Mouse (Mus musculus) hindbrain, embryonic 15.5 days (tissue): ENCODE results near the gene Rnf128. TPM values are rescaled to one million over a fixed set of nuclear protein-coding genes. Genes with fewer than 3 reads are reported as not detected.
"Not testable (repeated sequence)": the region's sequence is repeated elsewhere in the genome, so short reads cannot be mapped to it uniquely, and the experiment has no call there.

Source experiments
- ATAC-seq: fragments of 200-750 bp; cut with Nextera tagmentation; 2 replicates; pipeline ENCODE4 v1.8.0; 2017; ENCODE audit warnings: low read depth, moderate number of reproducible peaks, moderate TSS enrichment; ENCODE audit not compliant: low FRiP score
- H3K27ac ChIP-seq: fragments of 300-500 bp; sonication (generic); replicated peaks from 2 replicates; pipeline ENCODE4 v1.5.1; 2015; ENCODE audit warnings: mild to moderate bottlenecking, inconsistent platforms
- H3K27me3 ChIP-seq: fragments of 300-500 bp; sonication (generic); 2 replicates; pipeline ENCODE4 v1.6.1; 2015; ENCODE audit warnings: control low read depth, inconsistent platforms
- H3K36me3 ChIP-seq: fragments of 300-500 bp; sonication (generic); 2 replicates; pipeline ENCODE4 v1.6.1; 2015; ENCODE audit warnings: control low read depth, inconsistent platforms
- H3K4me1 ChIP-seq: fragments of 300-500 bp; sonication (generic); replicated peaks from 2 replicates; pipeline ENCODE4 v1.6.1; 2015; ENCODE audit warnings: control low read depth, inconsistent platforms
- H3K4me2 ChIP-seq: fragments of 300-500 bp; sonication (generic); 2 replicates; pipeline ENCODE4 v1.6.1; 2015; ENCODE audit warnings: moderate library complexity, mild to moderate bottlenecking, inconsistent platforms
- H3K4me3 ChIP-seq: fragments of 300-500 bp; sonication (generic); 2 replicates; pipeline ENCODE4 v1.5.1; 2015; ENCODE audit warnings: mild to moderate bottlenecking, inconsistent platforms
- H3K9ac ChIP-seq: fragments of 300-500 bp; sonication (generic); 2 replicates; pipeline ENCODE4 v1.6.1; 2015; ENCODE audit warnings: inconsistent platforms
- H3K9me3 ChIP-seq: fragments of 300-500 bp; sonication (generic); 2 replicates; pipeline ENCODE4 v1.6.1; 2016; ENCODE audit warnings: control low read depth, inconsistent platforms
- WGBS: fragments of 180-500 bp; shearing (Covaris S2); methylation state at CpG from one replicate; pipeline ENCODE4 v1.1.7; 2015; 5-methylcytosine and 5-hydroxymethylcytosine counted together
- polyA plus RNA-seq: library from polyadenylated mRNA; unstranded; fragments of >200 nt; fragmentation: Nextera tagmentation; extraction: Ambion mirVana; gene quantifications from 2 replicates; pipeline ENCODE4 v1.2.1, GENCODE M21; 2015

Rnf128 gene
- polyA plus RNA-seq, 1 experiment from 2014 or later = 4.9 TPM

- peaks cover 9% of the 10 kb centered on the region; the same call in 1 of the 2 replicates for H3K27me3 ChIP-seq
- H3K27ac ChIP-seq = no peak overlapping the region
- no peaks in the 10 kb centered on the region for H3K9me3 ChIP-seq
- 72% methylated on average over 5 of the region's 5 CpGs for WGBS
- no peaks in the 10 kb centered on the region for H3K4me1 ChIP-seq
- H3K4me3 ChIP-seq = no peak overlapping the region
- H3K36me3 ChIP-seq = no peaks in the 10 kb centered on the region
- no peak overlapping the region for H3K9ac ChIP-seq
- ATAC-seq = no peak
- no peak overlapping the region for H3K4me2 ChIP-seq
These were observed 726 bp upstream of the Rnf128 start for GRCm38 (mm10) chrX:139562255-139562924.

DNA sequence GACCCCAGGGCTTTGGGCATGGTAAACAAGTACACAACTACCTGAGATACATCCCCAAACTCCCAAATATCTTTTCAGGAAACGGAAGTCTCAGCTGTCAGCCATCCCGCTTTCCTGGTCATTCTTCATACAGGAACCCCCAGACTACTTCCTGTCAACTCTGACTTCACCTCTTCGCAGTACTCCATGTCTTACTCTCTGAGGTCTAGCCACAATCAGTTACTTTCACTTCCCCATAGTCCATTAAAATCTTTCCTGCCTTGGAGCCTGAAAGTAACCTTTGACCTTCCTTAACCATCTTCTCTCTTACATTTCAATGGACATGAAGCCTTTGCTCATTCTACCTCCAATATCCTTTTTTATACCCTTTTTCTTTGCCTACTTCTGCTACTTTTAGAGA lies 6.9 kb downstream of the Rnf128 start:
- Histone ChIP-seq H3K36me3 (no peaks in the 10 kb centered on the region), H3K4me1 (no peaks in the 10 kb centered on the region), H3K27ac (no peak overlapping the region), H3K9me3 (no peaks in the 10 kb centered on the region), H3K4me2 (no peak overlapping the region), H3K27me3 (peaks cover 4% of the 10 kb centered on the region; the same call in 1 of the 2 replicates), H3K9ac (no peak overlapping the region), H3K4me3 (no peak overlapping the region)
- 81% methylated on average over 3 of the region's 3 CpGs for WGBS
- ATAC-seq = no peak

DNA sequence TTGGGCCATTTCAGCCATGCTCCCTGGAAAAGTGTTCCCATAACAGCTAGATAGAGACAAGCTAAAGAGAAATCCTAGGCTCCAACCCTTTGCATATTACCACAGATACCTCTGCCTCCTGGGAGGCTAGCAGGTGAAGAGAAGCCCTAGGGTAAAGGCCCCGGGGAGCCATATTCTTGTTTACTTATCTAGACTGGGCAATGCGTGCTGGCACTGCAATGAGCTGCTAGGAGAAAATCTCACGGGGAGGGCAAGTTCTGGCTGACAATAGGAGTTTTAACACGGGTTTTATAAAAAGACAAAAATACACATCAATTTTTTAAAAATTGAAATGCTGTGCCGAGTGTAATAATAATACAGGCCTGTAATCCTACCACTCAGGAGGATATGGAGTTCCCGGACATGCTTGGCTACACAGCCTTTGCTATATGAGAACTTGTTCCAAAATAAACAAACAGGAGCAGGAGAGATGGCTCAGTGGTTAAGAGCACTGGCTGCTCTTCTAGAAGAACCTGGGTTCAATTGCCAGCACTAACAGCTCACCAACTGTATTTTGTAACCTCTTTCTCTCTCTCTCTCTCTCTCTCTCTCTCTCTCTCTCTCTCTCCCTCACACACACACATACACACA lies 15.6 kb downstream of the Rnf128 start:
- Histone ChIP-seq H3K4me2 (no peak overlapping the region), H3K36me3 (no peaks in the 10 kb centered on the region), H3K9me3 (no peaks in the 10 kb centered on the region), H3K27me3 (no peaks in the 10 kb centered on the region), H3K9ac (no peak overlapping the region), H3K27ac (no peak overlapping the region), H3K4me1 (no peaks in the 10 kb centered on the region), H3K4me3 (no peak overlapping the region)
- no peak for ATAC-seq
- WGBS = 81% methylated on average over 6 of the region's 6 CpGs

DNA sequence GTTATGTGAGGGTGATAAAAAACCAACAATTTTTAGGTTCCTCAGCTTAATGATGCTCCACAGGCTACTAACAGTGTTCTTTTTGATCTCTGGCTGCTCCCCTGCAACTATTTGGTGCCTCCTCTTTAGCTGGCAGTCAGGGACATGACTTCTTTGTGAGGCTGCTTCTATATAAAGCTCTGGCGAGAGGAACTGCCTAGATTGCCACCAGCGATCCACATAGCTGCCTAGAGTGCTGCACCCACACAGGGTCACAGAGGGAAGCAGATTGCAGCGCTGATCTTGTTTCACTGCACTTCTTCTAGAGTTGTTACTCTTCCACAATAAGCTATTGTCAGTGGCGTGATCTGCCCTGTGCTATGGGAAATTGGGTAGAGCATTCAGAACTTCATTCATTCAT lies 20.5 kb downstream of the Rnf128 start:
- Histone ChIP-seq H3K9me3 (no peaks in the 10 kb centered on the region), H3K36me3 (no peaks in the 10 kb centered on the region), H3K4me1 (no peaks in the 10 kb centered on the region), H3K4me2 (no peak overlapping the region), H3K27ac (no peak overlapping the region), H3K27me3 (no peaks in the 10 kb centered on the region), H3K4me3 (no peak overlapping the region), H3K9ac (no peak overlapping the region)
- ATAC-seq = no peak
- WGBS = 53% methylated on average over 4 of the region's 4 CpGs

DNA sequence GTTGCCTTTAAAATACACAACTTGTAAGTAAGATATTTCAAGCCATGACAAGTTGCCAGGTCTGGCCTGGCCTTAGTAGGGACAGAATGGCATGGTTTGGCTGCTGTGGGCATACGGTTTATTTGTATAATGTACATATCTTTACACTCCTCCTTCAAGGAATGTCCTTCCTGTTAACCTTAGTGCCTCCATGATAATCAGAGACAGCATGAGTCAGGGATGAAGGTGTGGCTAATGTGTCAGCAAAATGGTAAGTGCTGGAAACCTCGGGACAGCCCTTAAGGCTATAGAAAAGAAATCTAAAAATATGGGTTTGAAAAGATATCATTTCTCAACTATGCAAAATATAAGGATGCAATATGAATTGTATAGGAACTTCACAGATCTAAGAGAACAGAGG lies 23.6 kb downstream of the Rnf128 start:
- not testable (repeated sequence) for H3K4me1 ChIP-seq, H3K27ac ChIP-seq, H3K9ac ChIP-seq, H3K27me3 ChIP-seq, ATAC-seq, H3K4me3 ChIP-seq, H3K36me3 ChIP-seq, H3K9me3 ChIP-seq, H3K4me2 ChIP-seq
- WGBS = 63% methylated on average over 2 of the region's 2 CpGs

DNA sequence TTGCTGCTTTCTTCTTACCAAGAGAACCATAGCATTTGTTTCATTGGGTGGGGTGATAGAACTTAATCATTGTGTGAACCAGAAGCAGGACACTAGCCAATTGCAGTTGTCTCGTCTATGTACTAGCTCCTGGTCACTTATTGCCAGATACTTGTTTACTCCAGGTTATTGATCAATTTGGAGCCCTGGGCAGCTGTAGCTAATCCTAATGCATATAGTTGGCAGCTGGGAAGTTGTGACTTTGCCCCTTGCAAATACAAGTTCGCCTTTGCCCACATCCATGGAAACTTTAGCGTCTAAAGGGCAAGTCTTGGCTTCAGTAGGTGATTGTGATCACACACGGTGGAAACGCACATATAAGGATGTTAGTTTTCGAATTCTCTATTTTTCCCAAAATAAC lies 33.3 kb downstream of the Rnf128 start:
- Histone ChIP-seq H3K9ac (no peak overlapping the region), H3K27me3 (peaks cover 5% of the 10 kb centered on the region; the same call in 1 of the 2 replicates), H3K4me1 (no peaks in the 10 kb centered on the region), H3K27ac (no peak overlapping the region), H3K4me2 (no peak overlapping the region), H3K36me3 (no peaks in the 10 kb centered on the region), H3K9me3 (no peaks in the 10 kb centered on the region), H3K4me3 (no peak overlapping the region)
- no peak for ATAC-seq
- 87% methylated on average over 6 of the region's 6 CpGs for WGBS

DNA sequence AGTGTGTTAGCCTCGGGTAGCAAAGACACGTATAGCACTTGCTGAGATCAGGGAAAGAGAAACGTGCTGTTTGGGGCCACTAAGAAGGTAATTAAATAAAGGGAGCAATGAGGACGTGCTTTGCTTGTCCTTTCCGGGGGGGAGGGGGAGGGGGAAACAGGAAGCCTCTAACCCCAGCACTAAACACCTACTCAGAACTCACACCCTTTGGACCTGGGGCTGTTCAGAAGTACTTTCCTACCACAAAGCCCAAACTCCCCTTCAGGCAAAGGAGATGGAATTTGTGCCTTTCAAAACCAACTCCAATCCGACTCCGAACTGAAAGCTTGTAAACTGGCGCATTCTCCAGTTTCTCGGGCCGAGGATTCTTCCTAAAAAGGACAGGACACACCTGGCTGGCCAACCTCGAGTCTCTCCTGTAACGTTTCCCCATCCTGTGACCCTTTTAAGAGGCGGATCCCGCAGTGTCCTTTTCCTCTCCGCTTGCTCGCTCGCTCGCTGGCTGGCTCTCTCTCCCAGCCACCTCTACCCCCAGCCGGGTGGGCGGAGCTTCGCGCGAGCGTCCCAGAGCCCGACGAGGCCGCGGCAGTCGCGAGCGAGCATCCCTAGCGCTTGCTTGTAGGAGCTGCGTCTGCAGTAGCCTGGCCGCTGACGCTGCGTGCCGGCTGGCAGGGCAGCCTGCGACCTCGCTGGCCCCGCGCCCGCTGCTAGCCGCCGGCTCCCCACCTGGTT lies 47.1 kb downstream of the Rnf128 start:
- no peaks in the 10 kb centered on the region for H3K4me1 ChIP-seq
- H3K27me3 ChIP-seq = peaks cover 9% of the 10 kb centered on the region; the same call in 1 of the 2 replicates
- 13% methylated on average over 44 of the region's 44 CpGs for WGBS
- H3K4me3 ChIP-seq = peak overlapping the region; percentile 71
- H3K9me3 ChIP-seq = no peaks in the 10 kb centered on the region
- H3K4me2 ChIP-seq = peak overlapping the region; percentile 70
- H3K9ac ChIP-seq = peak overlapping the region; percentile 60
- peak; percentile 97 for ATAC-seq
- H3K36me3 ChIP-seq = no peaks in the 10 kb centered on the region
- H3K27ac ChIP-seq = peak overlapping the region; percentile 75

GRCm38 (mm10) chrX:139610765-139611300 lies 47.7 kb downstream of the Rnf128 start:
- Histone ChIP-seq H3K27me3 (peaks cover 9% of the 10 kb centered on the region; the same call in 1 of the 2 replicates), H3K27ac (peak overlapping the region; percentile 75), H3K9me3 (no peaks in the 10 kb centered on the region), H3K4me1 (no peaks in the 10 kb centered on the region), H3K4me2 (peak overlapping the region; percentile 70), H3K36me3 (no peaks in the 10 kb centered on the region), H3K9ac (peak overlapping the region; percentile 60), H3K4me3 (peak overlapping the region; percentile 71)
- peak; percentile 90 for ATAC-seq
- WGBS = 15% methylated on average over 49 of the region's 54 CpGs

GRCm38 (mm10) chrX:139614761-139615160 lies 51.6 kb downstream of the Rnf128 start:
- Histone ChIP-seq H3K4me2 (no peak overlapping the region), H3K4me1 (no peaks in the 10 kb centered on the region), H3K27me3 (peaks cover 9% of the 10 kb centered on the region; the same call in 1 of the 2 replicates), H3K27ac (no peak overlapping the region), H3K36me3 (no peaks in the 10 kb centered on the region), H3K9me3 (no peaks in the 10 kb centered on the region), H3K4me3 (no peak overlapping the region), H3K9ac (no peak overlapping the region)
- no peak for ATAC-seq
- WGBS = 77% methylated on average over 2 of the region's 2 CpGs

GRCm38 (mm10) chrX:139622071-139622470 lies 59.0 kb downstream of the Rnf128 start:
- Histone ChIP-seq H3K4me2 (no peak overlapping the region), H3K4me3 (no peak overlapping the region), H3K4me1 (no peaks in the 10 kb centered on the region), H3K9me3 (no peaks in the 10 kb centered on the region), H3K9ac (no peak overlapping the region), H3K36me3 (no peaks in the 10 kb centered on the region), H3K27me3 (no peaks in the 10 kb centered on the region), H3K27ac (no peak overlapping the region)
- 93% methylated on average over 3 of the region's 4 CpGs for WGBS
- no peak for ATAC-seq

- Histone ChIP-seq H3K9ac (no peak overlapping the region), H3K9me3 (no peaks in the 10 kb centered on the region), H3K27ac (no peak overlapping the region), H3K4me3 (no peak overlapping the region), H3K4me1 (no peaks in the 10 kb centered on the region), H3K4me2 (no peak overlapping the region), H3K27me3 (no peaks in the 10 kb centered on the region), H3K36me3 (no peaks in the 10 kb centered on the region)
- no peak for ATAC-seq
- WGBS = 67% methylated on average over 4 of the region's 4 CpGs
These were observed 71.6 kb downstream of the Rnf128 start for GRCm38 (mm10) chrX:139634758-139635157.

- no peak overlapping the region for H3K27ac ChIP-seq
- H3K4me2 ChIP-seq = no peak overlapping the region
- H3K9me3 ChIP-seq = no peaks in the 10 kb centered on the region
- ATAC-seq = no peak
- no peak overlapping the region for H3K4me3 ChIP-seq
- no peak overlapping the region for H3K9ac ChIP-seq
- WGBS = 73% methylated on average over 2 of the region's 2 CpGs
- no peaks in the 10 kb centered on the region for H3K36me3 ChIP-seq
- H3K4me1 ChIP-seq = no peaks in the 10 kb centered on the region
- H3K27me3 ChIP-seq = 0 out of 2 replicates have a peak, but pooled peaks cover 2% of the 10 kb centered on the region
These were observed 76.6 kb downstream of the Rnf128 start for GRCm38 (mm10) chrX:139639744-139640143.
